Mouse (Mus musculus) midbrain, embryonic 10.5 days (tissue): Measurements from ENCODE around the gene BC051665. TPM values are rescaled to one million over a fixed set of nuclear protein-coding genes. Genes with fewer than 3 reads are reported as not detected.

Source experiments
- DNase-seq: peaks from one replicate; pipeline ENCODE4 v3.0.0-alpha.2; 2017; ENCODE audit warnings: low spot score
- H3K27ac ChIP-seq: fragments of 300-500 bp; sonication (generic); replicated peaks from 2 replicates; pipeline ENCODE4 v1.5.1; 2016; ENCODE audit warnings: mild to moderate bottlenecking
- H3K27me3 ChIP-seq: fragments of 300-500 bp; sonication (generic); 2 replicates; pipeline ENCODE4 v1.6.1; 2016; ENCODE audit warnings: low read depth, mild to moderate bottlenecking; ENCODE audit not compliant: poor library complexity, severe bottlenecking
- H3K36me3 ChIP-seq: fragments of 300-500 bp; sonication (generic); 2 replicates; pipeline ENCODE4 v1.6.1; 2016; ENCODE audit warnings: mild to moderate bottlenecking, moderate library complexity
- H3K4me1 ChIP-seq: fragments of 300-500 bp; sonication (generic); 2 replicates; pipeline ENCODE4 v1.6.1; 2016
- H3K4me3 ChIP-seq: fragments of 300-500 bp; sonication (generic); 2 replicates; pipeline ENCODE4 v1.5.1; 2016; ENCODE audit warnings: mild to moderate bottlenecking, moderate library complexity
- H3K9me3 ChIP-seq: fragments of 300-500 bp; sonication (generic); replicated peaks from 2 replicates; pipeline ENCODE4 v1.6.1; 2016; ENCODE audit warnings: mild to moderate bottlenecking
- WGBS: fragments of 180-500 bp; shearing (Covaris S2); methylation state at CpG from one replicate; pipeline ENCODE4 v1.1.7; 2016; 5-methylcytosine and 5-hydroxymethylcytosine counted together
- polyA plus RNA-seq: library from polyadenylated mRNA; unstranded; fragments of >200 nt; fragmentation: Nextera tagmentation; extraction: Ambion mirVana; gene quantifications from 2 replicates; pipeline ENCODE4 v1.2.1, GENCODE M21; 2016

Gene BC051665
- polyA plus RNA-seq, 1 experiment from 2014 or later, result not detected

DNA sequence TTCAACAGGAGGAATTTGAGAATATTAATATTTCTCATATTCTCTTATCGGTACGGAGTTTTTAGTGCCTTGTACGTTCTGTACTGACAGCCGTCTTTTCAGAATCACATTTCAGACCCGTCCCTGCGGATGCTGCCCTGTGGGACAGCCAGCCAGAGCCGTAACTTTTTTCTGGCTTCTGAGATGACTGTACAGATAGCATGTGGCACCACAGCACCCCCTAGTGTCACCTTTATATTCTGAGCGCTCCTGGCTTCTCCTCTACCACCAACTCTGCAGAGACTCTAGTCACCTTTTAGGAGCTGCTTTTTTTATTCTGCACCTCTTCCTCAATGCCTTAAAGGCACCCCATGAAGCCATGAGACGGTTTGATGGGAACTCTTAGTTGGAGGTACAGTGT lies 47.7 kb downstream of the BC051665 start:
- 20% methylated on average over 9 of the region's 9 CpGs for WGBS
- no peaks in the 10 kb centered on the region; the same call in 1 of the 2 replicates for H3K9me3 ChIP-seq
- peaks cover 48% of the 10 kb centered on the region for H3K36me3 ChIP-seq
- no peaks in the 10 kb centered on the region for H3K27me3 ChIP-seq
- H3K27ac ChIP-seq, result no peak overlapping the region
- no peak overlapping the region for H3K4me3 ChIP-seq
- DNase-seq, result peak; percentile 66
- peaks cover 10% of the 10 kb centered on the region for H3K4me1 ChIP-seq

DNA sequence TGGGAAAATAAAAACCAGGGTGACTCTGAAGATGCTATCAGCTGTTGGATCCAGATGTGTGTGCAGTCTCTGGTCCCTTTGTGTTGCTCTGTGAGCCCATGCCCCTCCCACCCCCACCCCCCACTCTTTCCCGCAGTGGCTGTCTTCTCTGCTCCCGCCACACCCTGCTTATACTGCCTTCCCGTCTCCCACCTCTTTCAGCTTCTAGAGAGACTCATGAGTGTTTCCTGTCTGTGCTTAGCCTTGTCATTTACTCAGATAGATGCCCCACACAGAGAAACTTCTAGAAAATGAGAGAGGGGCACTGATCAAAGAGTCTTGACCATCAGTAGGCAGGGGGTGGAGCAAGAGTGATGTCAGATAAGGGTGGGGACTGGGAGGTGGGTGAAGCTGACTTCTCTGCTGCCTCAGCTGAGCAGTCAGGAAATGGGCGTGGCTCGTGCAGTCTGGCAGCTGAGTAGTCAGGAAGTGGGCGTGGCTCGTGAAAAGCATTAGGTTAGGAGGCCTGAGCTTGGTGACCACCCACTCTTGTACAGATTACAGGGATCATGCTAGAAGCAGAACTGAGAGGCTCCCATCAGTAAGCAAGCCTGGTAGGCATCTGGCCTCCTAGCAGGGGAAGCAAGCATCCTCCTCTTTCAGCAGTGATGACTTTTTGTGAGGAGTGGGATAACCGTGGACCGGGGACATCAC lies 48.4 kb downstream of the BC051665 start:
- H3K4me3 ChIP-seq, result no peak overlapping the region
- 24% methylated on average over 9 of the region's 9 CpGs for WGBS

GRCm38 (mm10) chr13:60736421-60737105 lies 49.6 kb downstream of the BC051665 start:
- no peak overlapping the region for H3K27ac ChIP-seq

More for the DNA sequence above, 48.4 kb downstream of the BC051665 start:
- Histone ChIP-seq H3K27me3 (no peaks in the 10 kb centered on the region), H3K36me3 (peaks cover 52% of the 10 kb centered on the region), H3K27ac (no peak overlapping the region), H3K9me3 (no peaks in the 10 kb centered on the region; the same call in 1 of the 2 replicates), H3K4me1 (peaks cover 10% of the 10 kb centered on the region)
- DNase-seq, result peak; percentile 67

GRCm38 (mm10) chr13:60735306-60735705 lies 50.9 kb downstream of the BC051665 start:
- Histone ChIP-seq H3K9me3 (no peaks in the 10 kb centered on the region; the same call in 1 of the 2 replicates), H3K36me3 (peaks cover 57% of the 10 kb centered on the region)
- 95% methylated on average over 9 of the region's 9 CpGs for WGBS

More at GRCm38 (mm10) chr13:60736421-60737105, 49.6 kb downstream of the BC051665 start:
- 87% methylated on average over 13 of the region's 13 CpGs for WGBS
- Histone ChIP-seq H3K4me1 (peaks cover 10% of the 10 kb centered on the region), H3K4me3 (no peak overlapping the region), H3K9me3 (no peaks in the 10 kb centered on the region; the same call in 1 of the 2 replicates), H3K36me3 (peaks cover 51% of the 10 kb centered on the region), H3K27me3 (no peaks in the 10 kb centered on the region)
- no peak for DNase-seq

More at GRCm38 (mm10) chr13:60735306-60735705, 50.9 kb downstream of the BC051665 start:
- Histone ChIP-seq H3K27me3 (no peaks in the 10 kb centered on the region), H3K27ac (no peak overlapping the region), H3K4me3 (no peak overlapping the region), H3K4me1 (peaks cover 10% of the 10 kb centered on the region)
- no peak for DNase-seq

Other genes starting within 250 kb of the BC051665 start
- 15.1 and 19.8 TPM in 2 replicates for gene Dapk1, start 184.4 kb downstream of the BC051665 start, polyA plus RNA-seq
- not detected in 2 replicates for gene Ctsll3, start 16.5 kb upstream of the BC051665 start, polyA plus RNA-seq
- 0.14 TPM in 1 of 2 replicates, not detected in the other for gene 4930486L24Rik, start 78.1 kb upstream of the BC051665 start, polyA plus RNA-seq
- gene Gm49392, start 110.5 kb upstream of the BC051665 start, polyA plus RNA-seq, result not detected in 2 replicates
- 1.1 and 1.6 TPM in 2 replicates for gene Ctla2b, start 111.1 kb upstream of the BC051665 start, polyA plus RNA-seq
- gene Tpbpb, start 118.5 kb upstream of the BC051665 start, polyA plus RNA-seq, result not detected in 2 replicates
- not detected in 2 replicates for gene Gm49393, start 149.2 kb upstream of the BC051665 start, polyA plus RNA-seq
- 0.70 and 0.79 TPM in 2 replicates for gene Gm49391, start 150.2 kb upstream of the BC051665 start, polyA plus RNA-seq
- gene Ctla2a, start 150.3 kb upstream of the BC051665 start, polyA plus RNA-seq, result 12.1 and 13.5 TPM in 2 replicates
- gene Tpbpa, start 155.6 kb upstream of the BC051665 start, polyA plus RNA-seq, result not detected in 2 replicates
- gene Ctsj, start 219.6 kb upstream of the BC051665 start, polyA plus RNA-seq, result not detected in 2 replicates